Mouse (Mus musculus): Measurements from ENCODE around the gene Ptpro.
A peak's percentile ranks its signal among the peaks of the same experiment; 100 is the strongest.
"Not testable (repeated sequence)": the region's sequence is repeated elsewhere in the genome, so short reads cannot be mapped to it uniquely, and the experiment has no call there.

The Ptpro gene

DNA sequence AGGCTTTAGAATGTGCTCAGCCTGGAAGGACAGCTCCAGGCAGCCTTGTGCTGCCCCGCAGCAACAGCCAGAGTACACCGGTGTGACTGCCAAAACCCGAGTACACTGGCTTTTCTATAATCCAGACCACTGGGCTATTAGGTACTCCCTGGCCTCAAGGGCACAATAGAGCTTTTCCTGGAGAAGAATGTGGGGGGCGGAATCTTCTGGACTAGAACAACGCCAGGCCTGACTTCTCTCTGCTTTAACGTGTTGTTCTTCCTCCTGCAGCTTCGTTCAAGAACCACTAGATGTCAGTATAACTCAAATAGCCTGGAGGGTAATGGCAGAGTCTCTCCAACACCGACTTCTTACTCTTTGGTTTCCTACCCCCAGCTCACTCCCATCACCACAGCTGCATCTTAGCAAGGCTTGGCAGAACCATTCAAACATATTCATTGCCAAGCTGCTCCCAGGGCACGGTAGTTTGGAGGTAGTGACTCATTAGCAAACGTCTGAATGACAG, 203.5 kb downstream of the Ptpro start:
- peak in 1 of 2 experiments; percentile 32 for DNase-seq (ENCODE audit: low spot score in 2 of 2)

DNA sequence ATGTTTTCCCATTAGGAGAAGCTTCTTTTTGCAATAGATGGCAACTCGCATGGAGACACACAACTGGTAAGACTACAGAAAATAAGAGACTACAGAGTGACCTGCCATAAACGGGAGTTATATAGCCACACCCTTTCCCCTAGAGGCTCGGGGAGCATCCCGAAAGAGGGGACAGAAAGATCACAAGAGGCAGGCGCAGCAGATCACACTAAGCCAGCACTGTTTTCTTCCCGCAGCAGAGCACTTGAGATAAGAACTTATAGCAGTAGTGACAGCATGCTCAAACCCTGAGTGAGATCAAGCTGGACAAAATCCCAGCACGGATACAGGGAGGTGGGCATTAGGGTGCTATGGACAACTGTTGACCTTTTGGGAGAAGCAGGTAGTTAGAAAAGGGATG, 203.9 kb downstream of the Ptpro start:
- DNase-seq (ENCODE audit: low spot score in 2 of 2): no peak

DNA sequence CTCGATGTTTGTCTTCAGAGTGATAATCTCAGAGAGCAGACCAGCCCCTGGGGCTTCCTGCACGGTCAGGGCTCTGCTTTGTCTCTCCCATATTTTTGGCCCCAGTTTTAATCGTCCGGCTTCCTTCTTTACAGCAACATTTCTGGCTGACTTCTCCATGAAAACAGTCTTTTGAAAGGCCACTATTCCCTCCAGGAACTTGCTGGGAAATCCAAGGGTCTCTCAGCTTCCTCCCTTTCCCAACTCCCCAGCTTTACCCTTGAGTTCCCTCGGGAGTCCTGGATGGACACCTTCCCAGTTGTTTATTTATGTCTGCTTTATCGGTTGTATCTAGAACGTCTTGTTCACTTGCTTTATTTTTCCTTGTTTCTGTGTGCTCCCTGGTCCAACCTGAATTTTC, 205.1 kb downstream of the Ptpro start:
- no peak for DNase-seq (ENCODE audit: low spot score in 2 of 2)

DNA sequence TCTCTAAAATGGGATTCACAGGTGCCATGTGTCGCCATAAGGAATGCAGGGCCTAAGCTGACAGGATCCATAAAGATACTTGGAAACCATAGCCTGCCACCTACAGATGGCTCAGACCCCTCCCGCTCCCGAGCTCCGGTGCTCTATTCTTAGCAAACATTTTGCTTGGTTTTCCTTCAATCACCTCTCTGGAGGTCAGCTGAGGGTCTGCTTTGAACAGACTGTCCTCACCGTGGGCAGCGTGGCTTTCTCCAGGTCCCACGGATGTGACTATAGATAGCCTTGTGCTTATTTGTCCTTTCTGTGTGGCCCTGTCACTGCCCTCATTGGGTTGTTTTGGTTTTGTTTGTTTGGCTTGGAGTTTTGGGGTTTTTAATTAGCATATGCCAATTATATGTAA, 206.0 kb downstream of the Ptpro start:
- no peak for DNase-seq (ENCODE audit: low spot score in 2 of 2)

DNA sequence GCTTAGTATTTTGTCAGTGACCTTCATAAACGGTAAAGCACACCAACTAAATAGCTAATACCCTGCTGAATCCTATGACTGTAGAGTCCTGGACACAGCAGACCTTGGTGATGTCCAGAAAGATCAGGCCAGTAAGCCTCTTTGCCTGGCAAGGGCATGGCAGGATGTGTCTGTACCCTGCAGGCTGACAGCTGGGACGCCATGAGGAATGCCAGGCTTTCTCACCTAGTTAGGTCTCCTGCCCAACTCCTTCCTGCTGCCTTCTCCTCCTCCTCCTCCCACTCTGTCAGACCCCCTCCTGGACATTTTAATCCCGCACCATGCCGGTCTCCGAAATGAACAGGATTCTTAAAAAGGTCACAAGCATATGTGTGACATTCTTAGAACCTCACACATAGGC, 211.7 kb downstream of the Ptpro start:
- DNase-seq (ENCODE audit: low spot score in 2 of 2): no peak

DNA sequence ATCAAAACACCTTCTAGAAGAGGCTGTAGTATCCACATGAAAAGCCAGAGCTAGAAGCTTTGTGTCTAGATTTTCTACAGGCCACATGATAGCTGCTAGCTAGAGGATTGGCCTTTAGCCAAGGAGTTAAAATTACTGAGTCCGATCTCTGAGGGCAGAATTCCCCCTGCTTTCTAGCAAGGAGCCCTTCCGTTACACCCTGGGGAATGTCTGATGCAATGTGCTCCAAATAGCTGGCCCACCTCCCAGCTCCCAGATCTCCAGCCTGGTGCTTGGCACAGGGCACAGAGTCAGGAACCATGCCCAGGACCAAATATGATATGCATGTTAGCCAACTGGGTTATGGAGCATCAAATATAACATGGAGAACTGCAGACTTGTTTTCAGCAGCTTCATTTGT, 213.1 kb downstream of the Ptpro start:
- peak in 1 of 2 experiments; percentile 79 for DNase-seq (ENCODE audit: low spot score in 2 of 2)

DNA sequence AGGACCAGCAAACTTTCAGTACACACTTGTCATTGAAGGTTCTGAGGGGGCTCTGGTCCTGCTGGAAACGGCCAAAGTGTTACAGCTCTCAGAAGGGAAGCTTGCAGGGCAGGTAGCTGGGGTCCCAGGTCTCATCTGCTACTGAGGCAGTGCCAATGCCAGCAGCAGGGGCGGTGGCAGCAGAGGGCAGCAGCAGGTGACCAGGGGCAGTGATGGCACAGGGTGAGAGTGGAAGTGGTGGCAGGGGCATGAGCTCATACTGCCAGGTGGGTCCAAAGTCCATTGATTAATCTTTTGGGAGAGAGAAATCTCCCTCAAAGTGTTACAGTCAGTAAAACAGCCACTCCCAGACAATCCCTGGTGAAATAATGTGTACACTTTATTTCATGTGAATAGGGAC, 214.1 kb downstream of the Ptpro start:
- no peak for DNase-seq (ENCODE audit: low spot score in 2 of 2)

DNA sequence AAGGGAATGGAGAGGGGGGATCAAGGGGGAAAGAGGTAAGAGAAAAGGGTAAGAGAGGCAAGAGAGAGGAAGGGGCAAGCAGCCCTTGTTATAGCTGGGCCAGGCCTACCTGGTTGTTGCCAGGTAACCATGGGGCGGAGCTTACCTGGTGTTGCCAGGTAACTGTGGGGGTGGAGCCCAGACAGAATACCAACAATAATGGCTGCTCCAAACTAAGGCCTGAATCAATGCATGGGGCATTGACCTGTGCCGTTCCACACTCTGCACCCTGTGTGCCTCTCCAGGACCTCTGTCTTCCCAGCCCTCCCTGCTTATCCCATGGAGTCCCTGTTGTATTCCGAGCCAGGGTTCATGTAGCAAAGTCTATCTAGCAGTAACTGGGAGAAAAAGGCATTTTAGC, 215.6 kb downstream of the Ptpro start:
- DNase-seq (ENCODE audit: low spot score in 2 of 2): no peak

DNA sequence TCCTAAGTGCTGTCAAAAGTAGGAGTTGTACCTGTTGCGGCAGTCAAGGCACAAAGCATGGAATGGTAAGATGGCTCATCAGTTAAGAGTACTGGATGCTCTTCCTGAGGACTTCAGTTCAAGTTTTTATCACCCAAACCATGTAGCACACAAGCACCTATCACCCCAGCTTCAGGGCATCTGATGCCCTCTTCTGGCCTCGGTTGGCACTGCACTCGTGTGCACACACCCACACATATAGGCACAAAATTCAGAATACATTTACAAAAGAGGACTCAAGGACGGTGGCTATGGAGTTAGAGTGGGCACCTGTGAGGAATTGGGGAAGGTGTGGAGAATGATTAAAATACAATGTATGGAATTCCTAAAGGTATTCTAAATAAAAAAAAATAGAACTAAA, 217.4 kb downstream of the Ptpro start:
- DNase-seq (ENCODE audit: low spot score in 2 of 2): no peak

DNA sequence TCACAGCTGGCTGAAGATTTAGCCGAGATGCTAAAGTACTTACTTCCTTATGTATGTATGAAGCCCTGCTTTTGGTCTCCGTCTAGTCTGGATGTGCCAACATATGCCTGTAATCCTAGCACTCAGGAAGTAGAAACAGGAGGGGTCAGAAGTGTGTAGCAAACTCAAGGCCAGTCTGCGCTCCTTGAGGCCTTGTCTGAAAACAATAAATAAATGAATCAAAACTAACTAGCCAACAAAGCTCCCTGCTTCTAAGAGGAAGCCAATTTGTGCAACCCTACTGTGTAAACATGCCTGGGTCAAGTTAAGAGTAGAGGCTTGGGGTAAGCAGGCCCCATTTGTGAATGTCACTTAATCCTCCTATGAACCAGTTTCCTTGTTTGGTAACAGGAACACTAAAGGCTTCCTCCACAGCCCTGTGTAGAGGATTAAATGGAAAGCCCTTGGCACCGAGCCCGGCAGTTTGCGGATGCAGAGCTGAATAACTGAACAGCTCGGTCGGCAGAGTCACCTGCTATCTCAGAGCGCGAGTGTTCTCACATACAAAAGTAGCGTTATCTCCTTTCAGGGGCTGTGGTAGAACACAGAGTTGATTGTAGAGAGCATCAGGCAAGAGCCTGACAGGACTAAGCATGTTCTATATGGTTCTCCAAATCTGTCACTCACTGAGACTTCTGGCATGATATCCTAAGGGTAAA, 218.9 kb downstream of the Ptpro start:
- DNase-seq (ENCODE audit: low spot score in 2 of 2): peak; percentile 67 to 76

DNA sequence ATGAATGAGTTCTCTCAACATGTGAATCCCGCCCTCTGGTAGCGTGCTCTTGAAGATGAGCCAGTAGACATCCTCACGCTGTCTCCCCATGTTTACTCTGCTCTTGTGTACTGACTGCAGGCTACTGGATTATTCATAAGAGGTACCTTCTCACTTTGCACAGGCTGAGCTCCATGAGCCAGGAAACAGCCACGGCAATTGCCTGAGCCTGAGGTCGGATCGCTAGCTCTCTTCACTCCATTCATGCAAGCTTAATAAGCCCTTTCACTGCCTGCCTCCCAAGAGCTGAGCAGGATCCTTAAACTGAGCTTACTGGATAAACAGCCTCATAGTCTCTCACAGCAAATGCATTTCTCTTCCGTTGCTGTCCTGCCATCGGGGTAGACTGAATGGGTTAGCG, 220.0 kb downstream of the Ptpro start:
- no peak for DNase-seq (ENCODE audit: low spot score in 2 of 2)

DNA sequence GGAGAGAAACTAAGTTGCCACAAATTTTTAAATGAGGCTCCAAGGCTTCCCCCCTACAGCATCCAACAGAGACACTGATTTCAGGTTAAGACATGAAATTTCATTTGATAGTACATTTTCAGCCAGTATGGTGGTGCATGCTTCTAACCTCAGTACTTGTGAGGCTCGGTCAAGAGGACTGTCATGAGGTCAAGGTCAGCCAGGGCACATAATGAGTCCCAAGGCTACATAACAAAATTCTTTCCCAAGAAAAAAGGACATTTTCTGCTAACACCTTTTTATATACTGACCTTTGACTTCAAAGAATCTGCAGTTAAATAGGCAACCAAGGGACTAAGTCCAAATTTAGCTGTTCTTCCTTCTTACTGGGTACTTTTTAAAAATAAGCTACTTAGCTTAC, 221.3 kb downstream of the Ptpro start:
- no peak for DNase-seq (ENCODE audit: low spot score in 2 of 2)

DNA sequence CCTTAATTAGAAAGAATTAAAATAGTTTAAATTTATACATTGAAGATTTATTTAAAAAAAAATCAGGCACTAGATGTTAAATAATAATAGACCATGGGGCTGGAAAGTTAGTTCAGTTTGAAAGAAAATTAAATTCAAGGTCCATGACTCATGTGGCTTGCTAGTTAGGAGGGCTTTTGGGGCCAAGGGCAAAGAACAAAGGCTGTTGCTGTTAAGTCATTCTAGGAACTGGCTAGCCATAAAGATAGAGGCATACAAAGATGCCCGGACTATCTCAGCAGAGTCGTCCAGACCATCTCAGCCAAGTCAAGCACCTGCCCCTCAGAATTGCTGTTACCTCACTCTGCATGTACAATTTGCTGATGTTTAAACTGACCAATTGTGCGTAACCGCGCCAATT, 223.6 kb downstream of the Ptpro start:
- DNase-seq (ENCODE audit: low spot score in 2 of 2): not testable (repeated sequence)

DNA sequence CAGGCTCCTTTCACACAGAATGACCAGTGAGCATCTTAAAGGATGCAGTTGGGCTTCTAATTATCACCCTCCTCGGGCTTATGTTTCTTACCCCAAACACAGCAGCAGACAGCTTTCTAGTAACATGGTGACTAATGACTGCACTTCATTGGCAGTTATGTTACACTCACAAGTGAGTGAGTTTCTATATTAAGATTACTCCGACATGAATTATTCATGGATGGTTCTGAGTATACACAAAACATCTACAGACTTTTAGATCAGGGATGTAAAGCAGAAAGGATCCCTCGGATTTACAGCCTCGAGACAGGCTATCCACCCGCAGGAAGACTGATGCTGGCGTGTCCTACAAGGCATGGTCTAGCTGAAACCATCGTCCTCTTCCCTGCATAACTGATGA, 230.8 kb downstream of the Ptpro start:
- no peak for DNase-seq (ENCODE audit: low spot score in 2 of 2)

DNA sequence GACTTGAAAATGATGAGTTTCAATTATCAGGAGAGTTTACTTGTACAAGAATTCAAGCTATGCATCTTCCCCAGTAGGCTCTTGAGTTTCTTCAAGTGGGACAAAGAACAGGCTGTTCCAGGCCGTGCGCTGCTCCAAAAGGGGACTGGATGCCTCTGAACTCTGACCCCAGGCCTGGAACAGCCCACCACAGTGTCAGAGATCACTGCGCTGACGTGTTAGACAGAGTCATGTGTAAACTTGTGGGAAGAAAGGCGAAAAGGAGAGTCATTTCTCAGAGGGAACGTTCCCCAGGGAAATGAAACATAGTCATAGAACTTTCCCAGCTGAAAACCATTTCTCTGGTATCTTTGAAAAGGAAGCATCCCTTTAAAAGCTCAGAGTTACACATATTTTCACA, 235.3 kb downstream of the Ptpro start:
- peak in 1 of 2 experiments; percentile 5 for DNase-seq (ENCODE audit: low spot score in 2 of 2)

DNA sequence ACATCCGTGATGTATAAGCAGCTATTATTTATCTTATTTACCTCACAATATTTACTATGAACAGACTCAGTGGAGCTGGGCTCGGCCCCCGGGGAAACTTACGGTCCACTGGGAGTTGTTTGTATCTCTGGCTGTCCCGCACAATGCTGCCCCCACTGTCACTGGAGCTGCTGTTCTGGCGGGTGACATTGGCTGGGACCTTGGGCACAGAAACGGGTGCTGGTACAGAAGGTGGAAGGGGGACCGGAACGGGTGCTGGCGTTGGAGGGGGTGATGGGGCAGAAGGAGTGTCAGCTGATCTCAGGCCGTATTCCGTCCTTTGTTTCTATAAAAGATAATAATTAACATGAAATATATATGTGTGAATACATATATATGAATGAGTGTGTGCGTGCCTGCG, 238.0 kb downstream of the Ptpro start:
- DNase-seq (ENCODE audit: low spot score in 2 of 2): peak in 1 of 2 experiments; percentile 6

DNA sequence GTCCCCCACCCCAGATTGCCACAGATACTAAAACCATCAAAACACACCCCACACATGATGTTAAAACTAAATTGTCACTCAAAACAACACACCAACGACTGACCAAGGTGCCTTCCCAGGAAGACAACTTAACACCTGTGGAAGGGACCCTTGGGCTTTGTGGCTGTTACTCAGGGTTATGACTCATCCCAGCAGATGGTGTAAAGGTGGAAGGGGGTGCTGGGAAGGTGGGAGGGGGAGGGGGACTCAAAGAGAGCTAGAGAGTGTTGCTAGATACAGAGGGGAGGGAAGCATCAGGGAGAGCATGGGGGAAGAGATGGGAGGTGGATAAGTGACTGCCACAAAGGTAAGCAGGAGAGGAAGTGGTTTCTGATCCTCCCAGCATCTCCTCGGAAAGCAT, 239.5 kb downstream of the Ptpro start:
- no peak for DNase-seq (ENCODE audit: low spot score in 2 of 2)

DNA sequence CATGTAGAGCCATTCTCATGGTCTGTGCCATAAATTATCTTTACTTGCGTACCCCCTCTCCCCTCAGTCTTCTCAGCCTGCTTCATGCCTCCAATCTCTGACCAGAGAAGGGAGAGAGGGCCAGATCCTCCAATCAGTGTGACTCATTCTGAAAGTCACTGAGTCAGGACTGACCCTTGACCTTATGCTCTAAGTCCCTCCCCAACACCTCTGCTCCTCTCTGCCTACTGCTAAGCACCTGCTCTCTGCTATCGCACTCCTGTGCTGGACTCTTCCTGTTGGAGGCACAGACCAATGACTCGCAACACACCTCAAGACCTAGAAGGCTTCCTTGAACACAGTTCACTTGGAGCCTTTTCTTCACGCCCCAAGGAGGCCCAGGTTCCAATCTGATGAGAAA, 240.5 kb downstream of the Ptpro start:
- DNase-seq (ENCODE audit: low spot score in 2 of 2): no peak

DNA sequence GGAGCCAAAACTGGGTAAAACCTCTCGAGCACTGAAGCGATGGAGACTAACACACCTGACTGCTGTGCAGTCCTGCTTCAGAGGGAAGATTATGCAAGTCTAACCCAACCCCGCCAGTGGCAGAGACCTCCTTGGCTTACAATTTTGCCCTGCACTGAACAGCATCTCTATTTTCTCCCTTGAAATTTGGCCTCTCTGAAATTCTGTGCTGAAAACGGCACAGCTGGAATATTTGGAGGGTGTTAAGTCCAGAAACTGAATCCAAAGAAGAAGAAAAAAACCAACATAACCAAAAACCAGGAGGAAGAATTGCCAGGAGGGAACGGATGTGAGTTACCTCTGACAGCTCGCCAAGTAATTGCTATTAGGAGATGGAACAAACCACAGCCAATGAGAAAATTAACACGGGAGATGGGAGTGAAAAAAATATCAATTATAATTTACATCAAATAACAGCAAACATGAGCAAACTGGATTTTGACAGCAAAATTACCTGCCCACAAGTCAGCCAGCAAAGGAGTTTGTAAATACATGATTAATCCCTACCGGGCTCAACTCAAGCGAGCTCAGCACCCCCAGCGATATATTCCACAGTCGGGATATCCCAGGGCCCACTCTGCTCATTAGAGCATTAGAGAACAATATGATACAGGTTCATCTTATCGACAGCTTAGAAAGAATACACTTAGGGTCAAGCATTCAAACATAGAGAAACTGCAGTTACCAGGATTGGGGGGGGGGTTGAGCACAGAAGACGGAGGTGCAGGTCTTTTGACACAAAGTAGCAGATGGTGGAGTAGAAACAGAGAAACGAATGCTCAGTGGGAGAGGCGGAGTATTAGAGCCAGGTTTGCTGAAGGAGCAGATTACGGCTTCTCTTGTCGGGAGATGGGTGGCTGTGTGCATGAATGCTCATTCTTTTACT, 241.4 kb downstream of the Ptpro start:
- peak in 1 of 2 experiments; percentile 3 for DNase-seq (ENCODE audit: low spot score in 2 of 2)

DNA sequence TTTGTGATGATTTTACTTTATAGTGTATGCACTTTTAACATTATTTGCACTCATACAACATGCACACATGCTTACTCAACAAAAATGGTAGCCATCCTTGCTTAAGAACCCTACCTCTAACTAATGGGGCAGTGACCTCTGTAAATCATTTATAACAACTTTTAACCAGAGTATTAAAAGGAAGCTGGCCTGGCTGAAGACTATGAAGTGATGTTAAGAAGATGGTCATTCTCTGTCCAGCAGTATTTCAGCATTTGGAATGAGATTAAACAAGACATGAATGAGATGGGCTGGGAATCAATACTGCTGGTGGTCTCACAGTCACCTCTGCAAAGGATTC, 242.0 kb downstream of the Ptpro start:
- no peak for DNase-seq (ENCODE audit: low spot score in 2 of 2)

DNA sequence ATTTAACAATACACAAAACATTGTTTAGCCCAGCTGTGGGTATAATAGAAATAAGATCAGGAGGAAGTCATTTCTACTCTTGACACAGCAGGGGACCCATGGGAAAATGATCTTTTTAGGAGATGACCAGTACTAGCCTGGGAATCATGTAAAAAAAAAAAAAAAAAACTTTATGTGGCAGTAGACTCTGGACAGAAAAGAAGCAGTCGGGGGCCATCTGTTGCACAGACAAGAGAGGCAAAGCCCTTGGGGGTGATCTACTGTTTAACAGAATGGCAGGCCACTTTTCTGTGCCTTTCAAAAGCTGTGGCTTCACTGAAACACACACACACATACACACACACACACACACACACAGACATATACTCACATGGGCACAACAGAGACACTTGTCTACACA, 242.7 kb downstream of the Ptpro start:
- peak in 1 of 2 experiments; percentile 6 for DNase-seq (ENCODE audit: low spot score in 2 of 2)

DNA sequence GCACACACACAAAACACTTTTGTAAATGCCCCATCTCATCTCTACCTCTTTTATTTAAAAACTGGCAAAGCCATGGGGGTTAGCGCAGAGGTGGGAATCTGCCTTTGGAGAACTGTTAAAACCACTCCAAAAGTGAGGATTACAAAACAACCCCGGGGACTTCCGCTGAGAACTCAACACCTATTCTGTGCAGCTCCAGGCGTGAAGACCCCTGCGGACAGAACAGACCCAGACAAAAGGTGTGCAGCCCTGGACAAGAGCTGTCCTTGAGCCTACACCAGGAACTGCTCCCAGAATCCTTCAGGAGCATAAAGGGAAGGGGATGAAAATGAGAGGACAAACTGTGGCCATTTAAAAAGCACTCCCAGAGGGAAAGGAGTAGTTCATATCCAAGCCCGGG, 243.1 kb downstream of the Ptpro start:
- peak in 1 of 2 experiments; percentile 10 for DNase-seq (ENCODE audit: low spot score in 2 of 2)

DNA sequence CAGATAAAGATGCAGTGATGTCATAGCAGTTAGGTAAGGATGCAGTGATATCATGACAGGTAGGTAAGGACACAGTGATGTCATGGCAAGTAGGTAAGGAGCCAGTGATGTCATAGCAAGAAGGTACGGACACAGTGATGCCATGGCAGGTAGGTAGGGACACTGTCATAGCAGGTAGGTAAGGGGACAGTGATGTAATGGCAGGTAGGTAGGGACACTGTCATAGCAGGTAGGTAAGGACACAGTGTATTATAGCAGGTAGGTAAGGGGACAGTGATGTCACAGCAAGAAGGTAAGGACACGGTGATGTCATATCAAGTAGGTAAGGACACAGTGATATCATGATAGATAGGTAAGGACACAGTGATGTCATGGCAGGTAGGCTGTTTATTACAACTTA, 244.4 kb downstream of the Ptpro start:
- DNase-seq (ENCODE audit: low spot score in 2 of 2): no peak
